Mouse (Mus musculus): ENCODE results near the gene Cfap20.
"Not testable (repeated sequence)": the region's sequence is repeated elsewhere in the genome, so short reads cannot be mapped to it uniquely, and the experiment has no call there.

The Cfap20 gene

GRCm38 (mm10) chr8:95411309-95411972 is 23.2 kb downstream of the Cfap20 start:
- no peak for DNase-seq

DNA sequence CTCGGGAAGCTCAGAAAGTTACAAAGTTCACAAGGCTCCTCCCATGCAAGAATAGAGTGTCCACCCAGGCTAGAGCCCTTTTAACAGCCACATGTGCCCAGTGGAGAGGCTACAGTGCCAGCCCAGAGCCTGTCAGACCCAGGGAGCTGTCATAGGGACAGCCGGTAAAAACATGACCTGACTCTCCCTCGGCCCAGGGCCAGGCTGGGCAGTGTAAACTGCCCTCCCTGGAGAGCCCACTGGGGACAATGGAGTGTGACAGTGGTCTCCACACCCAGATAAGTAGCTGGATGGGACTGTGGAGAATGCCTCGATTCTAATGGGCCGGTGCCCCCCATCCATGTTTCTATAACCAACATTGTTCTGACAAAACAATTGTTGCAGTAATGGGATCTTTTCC is 25.2 kb downstream of the Cfap20 start:
- no peak for DNase-seq

- DNase-seq: no peak
These were observed 33.6 kb downstream of the Cfap20 start for GRCm38 (mm10) chr8:95401091-95401490.

GRCm38 (mm10) chr8:95399131-95399530 is 35.5 kb downstream of the Cfap20 start:
- DNase-seq: no peak

DNA sequence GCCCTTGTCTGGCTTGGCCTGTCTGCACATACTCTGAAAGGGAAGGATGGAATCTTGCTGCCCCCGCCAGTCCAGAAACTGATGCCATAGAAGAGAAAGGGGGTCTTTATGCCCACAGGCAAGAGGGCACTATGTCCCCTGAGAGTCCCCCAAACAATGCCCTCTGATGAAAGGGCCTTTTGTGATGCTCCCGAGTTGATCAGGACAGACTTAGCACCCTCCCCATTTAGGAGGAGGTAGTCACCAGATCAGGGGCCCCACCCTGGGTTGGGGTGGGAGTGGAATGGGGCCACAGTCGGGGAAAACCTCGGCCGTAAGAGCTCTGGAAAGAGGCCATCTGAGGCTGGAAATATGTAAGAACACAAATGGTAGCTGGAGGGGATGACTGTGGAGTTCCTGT is 37.5 kb downstream of the Cfap20 start:
- no peak for DNase-seq

DNA sequence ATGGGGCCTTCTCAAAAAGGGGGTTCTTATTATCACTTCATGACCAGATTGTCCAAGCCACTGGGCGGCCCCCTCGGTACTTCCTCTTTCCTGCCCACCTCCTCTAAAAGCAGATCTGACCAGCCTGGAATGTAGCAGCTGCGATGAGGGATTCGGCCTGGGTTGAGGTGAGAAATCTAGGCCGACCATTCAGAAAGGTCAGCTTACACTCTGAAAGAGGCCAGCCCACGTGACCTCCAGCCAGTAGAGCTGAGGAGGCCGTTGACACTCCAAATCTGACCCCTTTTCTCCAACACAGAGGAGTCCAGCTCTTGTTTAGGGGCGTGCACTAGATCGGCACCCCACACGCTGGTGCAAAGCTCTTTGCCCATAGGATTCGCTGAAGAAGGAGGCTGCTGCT is 37.9 kb downstream of the Cfap20 start:
- DNase-seq: no peak

DNA sequence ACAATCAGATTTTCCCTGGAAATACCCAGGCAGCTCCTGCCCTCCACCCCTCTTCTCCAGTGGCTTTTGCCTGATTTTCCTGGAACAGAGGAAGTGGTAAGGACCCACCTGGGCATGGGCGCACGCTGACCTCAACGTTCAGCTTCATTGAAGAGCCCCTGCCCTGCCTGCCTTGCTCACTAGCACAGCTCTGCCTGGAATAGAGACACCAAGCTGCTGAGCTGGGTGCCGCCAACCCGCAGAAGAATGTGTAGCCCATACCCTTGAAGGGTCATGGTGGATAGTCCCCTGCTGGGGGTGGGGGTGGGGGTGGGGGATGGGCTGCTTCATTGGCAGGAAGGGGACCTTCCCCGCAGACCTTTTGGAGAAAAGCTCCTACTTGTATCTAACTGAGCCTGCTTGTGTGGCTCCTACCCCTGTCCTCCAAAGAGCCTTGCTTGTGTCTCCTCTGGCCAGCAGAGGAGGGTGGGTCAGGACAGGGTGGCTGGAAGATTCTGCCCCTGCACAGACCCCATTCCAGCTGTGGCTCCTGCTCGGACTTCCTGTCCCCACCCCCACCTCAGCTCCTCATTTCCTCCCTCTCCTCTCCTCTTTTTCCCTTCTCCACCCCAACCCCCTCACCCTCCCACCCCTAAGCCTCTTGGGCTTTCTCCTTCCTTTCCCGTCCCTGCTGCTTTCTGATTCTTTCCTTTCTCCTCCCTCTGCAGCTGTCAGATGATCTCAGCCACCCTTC is 39.3 kb downstream of the Cfap20 start:
- DNase-seq: no peak

DNA sequence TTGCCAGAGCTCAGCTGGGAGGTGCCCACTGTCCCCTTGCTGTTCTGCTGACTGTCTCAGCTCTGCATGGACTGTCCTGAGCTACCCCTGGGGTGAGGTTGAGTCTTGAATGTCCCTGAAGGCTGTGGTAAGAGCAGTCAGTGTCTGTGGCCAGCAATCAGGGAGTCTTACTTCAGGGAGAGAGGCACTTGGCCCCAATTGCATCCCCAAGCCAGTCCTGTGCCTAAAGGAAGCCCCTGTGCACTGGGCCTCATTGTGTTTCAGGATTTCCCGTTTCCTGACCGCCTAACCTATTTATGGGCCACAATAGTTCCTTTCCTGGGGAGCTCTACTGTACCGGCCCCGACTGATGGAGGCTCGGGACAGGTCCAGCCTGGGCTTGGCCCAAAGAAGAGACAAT is 42.1 kb downstream of the Cfap20 start:
- no peak for DNase-seq

GRCm38 (mm10) chr8:95391101-95391500 is 43.6 kb downstream of the Cfap20 start:
- no peak for DNase-seq

DNA sequence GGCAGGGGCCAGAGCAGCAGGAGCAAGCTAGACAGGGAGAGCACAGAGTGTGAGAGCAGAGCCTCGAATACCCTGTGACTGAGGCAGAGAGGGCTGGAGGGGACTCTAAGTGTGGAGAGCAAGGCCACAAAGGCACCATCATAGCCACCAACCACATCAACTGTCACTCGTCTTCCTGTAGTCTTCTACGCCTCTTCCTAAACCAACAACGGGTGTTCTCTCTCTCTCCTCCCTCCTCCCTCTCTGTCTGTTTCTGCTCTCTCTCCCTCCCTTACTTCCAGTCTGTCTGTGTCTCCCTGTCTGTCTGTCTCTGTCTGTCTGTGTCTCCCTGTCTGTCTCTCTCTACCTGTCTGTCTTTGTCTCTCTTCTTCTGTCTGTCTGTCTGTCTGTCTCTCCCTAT is 44.4 kb downstream of the Cfap20 start:
- no peak for DNase-seq

- no peak for DNase-seq
These were observed 46.7 kb downstream of the Cfap20 start for GRCm38 (mm10) chr8:95387936-95388335.

GRCm38 (mm10) chr8:95387221-95387620 is 47.4 kb downstream of the Cfap20 start:
- DNase-seq: no peak

GRCm38 (mm10) chr8:95386037-95386436 is 48.6 kb downstream of the Cfap20 start:
- DNase-seq: no peak

DNA sequence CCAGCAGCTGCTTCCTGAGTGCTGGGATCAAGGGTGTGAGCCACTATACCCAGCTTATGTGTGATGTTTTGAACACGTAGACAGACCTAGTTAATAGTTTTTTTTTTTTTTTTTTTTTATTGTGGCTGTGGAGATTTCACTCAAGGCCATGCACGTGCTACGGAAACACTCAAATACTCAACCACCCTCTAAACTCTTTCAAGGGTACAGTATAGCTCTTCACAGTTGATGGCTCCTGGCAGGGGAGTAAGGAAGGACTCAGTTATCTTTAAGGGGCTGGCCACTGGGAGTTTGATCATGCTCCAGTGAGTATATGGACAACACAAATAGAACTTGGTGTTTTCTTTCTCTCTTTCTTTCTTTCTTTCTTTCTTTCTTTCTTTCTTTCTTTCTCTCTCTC is 50.2 kb downstream of the Cfap20 start:
- no peak for DNase-seq

DNA sequence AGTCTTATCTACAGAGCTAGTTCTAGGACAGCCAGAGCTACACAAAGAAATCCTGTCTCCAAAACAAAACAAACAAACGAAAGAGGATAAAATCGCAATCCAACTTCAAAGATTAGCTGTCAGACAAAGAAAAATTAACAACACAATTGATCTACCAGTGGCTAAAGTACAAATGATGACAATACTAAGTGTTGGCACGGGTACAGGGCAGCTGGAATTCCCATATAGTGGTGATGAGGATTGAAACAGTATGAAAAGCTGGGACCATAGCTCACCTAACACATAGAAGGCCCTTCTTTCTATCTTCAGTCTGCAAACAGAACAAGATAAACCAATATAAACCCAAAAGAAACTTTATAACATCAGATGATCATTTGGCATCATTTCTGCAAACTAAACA is 53.1 kb downstream of the Cfap20 start:
- DNase-seq: no peak

- DNase-seq: no peak
These were observed 53.7 kb downstream of the Cfap20 start for GRCm38 (mm10) chr8:95380953-95381352.

DNA sequence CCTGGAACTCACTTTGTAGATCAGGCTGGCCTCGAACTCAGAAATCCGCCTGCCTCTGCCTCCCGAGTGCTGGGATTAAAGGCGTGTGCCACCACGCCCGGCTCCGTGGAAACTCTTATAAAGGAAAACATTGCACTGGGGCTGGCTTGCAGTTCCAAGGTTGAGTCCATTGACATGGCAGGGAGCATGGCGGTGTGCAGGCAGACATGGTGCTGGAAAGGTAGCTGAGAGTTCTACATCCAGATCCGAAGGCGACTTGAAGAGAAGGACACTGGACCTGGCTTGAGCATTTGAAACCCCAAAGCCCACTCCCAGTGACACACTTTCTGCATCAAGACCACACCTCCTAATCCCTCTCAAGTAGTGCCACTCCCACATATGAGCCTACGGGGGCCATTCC is 55.7 kb downstream of the Cfap20 start:
- DNase-seq: not testable (repeated sequence)

GRCm38 (mm10) chr8:95377863-95378291 is 56.8 kb downstream of the Cfap20 start:
- no peak for DNase-seq

GRCm38 (mm10) chr8:95377101-95377500 is 57.6 kb downstream of the Cfap20 start:
- no peak for DNase-seq

DNA sequence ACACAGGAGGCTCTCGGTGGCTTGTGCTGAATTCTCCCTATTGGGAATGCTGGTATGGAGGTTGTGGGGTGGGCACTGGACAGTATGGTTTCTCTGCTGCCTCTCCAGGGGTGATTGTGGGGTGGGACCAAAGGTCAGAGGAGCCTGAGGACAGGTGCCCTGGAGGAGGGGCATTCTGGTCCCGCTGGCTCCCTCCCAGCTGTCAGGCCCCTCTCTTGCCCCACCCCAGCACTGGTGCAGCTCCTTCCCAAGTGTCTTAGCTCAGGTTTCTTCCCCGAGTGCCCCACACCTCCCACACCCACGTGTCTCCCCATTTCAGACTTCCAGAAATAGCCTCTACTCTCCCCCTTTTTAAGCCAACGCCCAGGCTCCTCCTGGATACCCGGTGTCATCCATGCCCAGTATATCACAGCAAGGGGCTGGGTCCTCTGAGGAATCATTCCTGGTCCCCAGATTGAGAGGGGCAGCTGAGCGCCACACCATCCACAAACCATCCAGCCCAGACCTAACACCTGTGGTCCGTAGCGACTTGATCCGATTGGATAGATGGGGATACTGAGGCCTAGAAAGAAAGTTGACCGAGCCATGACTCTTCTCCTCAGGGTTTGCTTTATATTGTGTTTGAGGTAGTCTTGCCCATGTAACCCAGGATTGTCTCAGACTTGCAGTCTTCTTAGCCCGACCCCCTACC is 58.2 kb downstream of the Cfap20 start:
- no peak for DNase-seq

- no peak for DNase-seq
These were observed 59.2 kb downstream of the Cfap20 start for GRCm38 (mm10) chr8:95375374-95375930.

- no peak for DNase-seq
These were observed 60.2 kb downstream of the Cfap20 start for GRCm38 (mm10) chr8:95374429-95374828.

DNA sequence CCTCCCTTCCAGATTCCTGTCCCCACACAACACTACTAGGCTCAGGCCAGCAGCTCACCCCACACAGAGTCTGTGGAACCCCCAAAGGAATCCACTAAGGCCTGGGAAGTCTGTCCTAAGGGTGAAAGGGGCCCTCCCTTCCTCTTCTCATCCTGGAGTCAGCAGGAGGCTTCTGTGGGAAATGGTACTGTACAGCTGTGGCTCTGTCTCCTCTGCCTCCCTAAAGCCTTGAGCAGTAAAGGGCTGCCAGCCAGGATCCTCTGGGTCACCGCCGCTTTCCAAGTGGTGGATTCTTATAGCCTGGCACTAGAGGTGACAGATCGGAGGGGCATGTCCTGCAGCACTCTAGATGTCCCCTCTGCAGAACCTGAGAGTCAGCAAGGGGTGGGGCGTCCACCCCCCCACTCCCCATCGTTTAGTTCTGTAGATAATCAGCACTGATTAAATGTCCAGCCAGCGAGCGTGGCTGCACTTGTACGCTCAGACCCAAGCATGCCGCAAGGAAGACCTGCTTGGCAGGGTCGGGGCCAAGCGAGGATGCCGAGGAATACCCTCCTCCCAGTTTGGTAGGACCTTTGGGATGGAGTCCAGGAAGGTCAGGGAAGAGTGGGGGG is 61.2 kb downstream of the Cfap20 start:
- DNase-seq: no peak
